Mouse (Mus musculus): ENCODE data around the gene H6pd. TPM values are rescaled to one million over a fixed set of nuclear protein-coding genes. Genes with fewer than 3 reads are reported as not detected.

The H6pd gene
- polyA plus RNA-seq, 1 experiment, result 14.9 TPM

- Histone ChIP-seq H3K4me3 (ENCODE audit: insufficient read depth, poor library complexity, severe bottlenecking) (peak overlapping the region; percentile 69), H3K36me3 (ENCODE audit: control insufficient read depth, insufficient read depth) (peaks cover 32% of the 10 kb centered on the region), H3K79me2 (ENCODE audit: control insufficient read depth, insufficient read depth) (peaks cover 70% of the 10 kb centered on the region), H3K27me3 (ENCODE audit: control insufficient read depth, insufficient read depth, insufficient read length) (no peaks in the 10 kb centered on the region), H3ac (ENCODE audit: control insufficient read depth, insufficient read length, low read depth) (peak overlapping the region; percentile 24), H3K79me3 (ENCODE audit: low read depth) (peaks cover 62% of the 10 kb centered on the region)
- TF ChIP-seq CTCF (IDR thresholded peaks at IDR 0.05; ENCODE audit: control insufficient read depth, insufficient read depth, insufficient read length) (no peak), FOSL1 (IDR thresholded peaks at IDR 0.05; ENCODE audit: insufficient read depth, low read length, poor library complexity, severe bottlenecking) (no peak), CEBPB (IDR thresholded peaks at IDR 0.05; ENCODE audit: low read depth) (no peak), MYOG (IDR thresholded peaks at IDR 0.05; ENCODE audit: control insufficient read depth, extremely low read depth, insufficient read length) (no peak), MYOD1 (IDR thresholded peaks at IDR 0.05; ENCODE audit: control insufficient read depth, insufficient read length, low read depth) (no peak), USF1 (IDR thresholded peaks at IDR 0.05; ENCODE audit: low read depth) (no peak), MAX (IDR thresholded peaks at IDR 0.05) (no peak)
Observed at GRCm38 (mm10) chr4:150049564-150050226, 40.9 kb upstream of the H6pd start.

- no peaks in the 10 kb centered on the region for H3K27me3 ChIP-seq (ENCODE audit: control insufficient read depth, insufficient read depth, insufficient read length)
- peaks cover 64% of the 10 kb centered on the region for H3K79me2 ChIP-seq (ENCODE audit: control insufficient read depth, insufficient read depth)
- TF ChIP-seq MAX (IDR thresholded peaks at IDR 0.05), result no peak
- no peak for TF ChIP-seq MYOG (IDR thresholded peaks at IDR 0.05; ENCODE audit: control insufficient read depth, extremely low read depth, insufficient read length)
- no peak for TF ChIP-seq CTCF (IDR thresholded peaks at IDR 0.05; ENCODE audit: control insufficient read depth, insufficient read depth, insufficient read length)
- TF ChIP-seq MYOD1 (IDR thresholded peaks at IDR 0.05; ENCODE audit: control insufficient read depth, insufficient read length, low read depth), result no peak
- no peak for TF ChIP-seq CEBPB (IDR thresholded peaks at IDR 0.05; ENCODE audit: low read depth)
- no peak for TF ChIP-seq USF1 (IDR thresholded peaks at IDR 0.05; ENCODE audit: low read depth)
- no peak for TF ChIP-seq FOSL1 (IDR thresholded peaks at IDR 0.05; ENCODE audit: insufficient read depth, low read length, poor library complexity, severe bottlenecking)
Observed at GRCm38 (mm10) chr4:150049157-150049513, 40.3 kb upstream of the H6pd start.

GRCm38 (mm10) chr4:150048478-150049156 is 39.8 kb upstream of the H6pd start:
- peaks cover 52% of the 10 kb centered on the region for H3K79me3 ChIP-seq (ENCODE audit: low read depth)
- TF ChIP-seq USF1 (IDR thresholded peaks at IDR 0.05; ENCODE audit: low read depth) (no peak), CTCF (IDR thresholded peaks at IDR 0.05; ENCODE audit: control insufficient read depth, insufficient read depth, insufficient read length) (no peak), MYOD1 (IDR thresholded peaks at IDR 0.05; ENCODE audit: control insufficient read depth, insufficient read length, low read depth) (no peak), CEBPB (IDR thresholded peaks at IDR 0.05; ENCODE audit: low read depth) (no peak), MYOG (IDR thresholded peaks at IDR 0.05; ENCODE audit: control insufficient read depth, extremely low read depth, insufficient read length) (no peak), FOSL1 (IDR thresholded peaks at IDR 0.05; ENCODE audit: insufficient read depth, low read length, poor library complexity, severe bottlenecking) (no peak), MAX (IDR thresholded peaks at IDR 0.05) (no peak)
- peaks cover 59% of the 10 kb centered on the region for H3K79me2 ChIP-seq (ENCODE audit: control insufficient read depth, insufficient read depth)
- H3ac ChIP-seq (ENCODE audit: control insufficient read depth, insufficient read length, low read depth), result peak overlapping the region; percentile 93
- peaks cover 24% of the 10 kb centered on the region for H3K36me3 ChIP-seq (ENCODE audit: control insufficient read depth, insufficient read depth)
- peak overlapping the region; percentile 69 for H3K4me3 ChIP-seq (ENCODE audit: insufficient read depth, poor library complexity, severe bottlenecking)
- H3K27me3 ChIP-seq (ENCODE audit: control insufficient read depth, insufficient read depth, insufficient read length), result no peaks in the 10 kb centered on the region

More at GRCm38 (mm10) chr4:150049157-150049513, 40.3 kb upstream of the H6pd start:
- H3K4me3 ChIP-seq (ENCODE audit: insufficient read depth, poor library complexity, severe bottlenecking), result peak overlapping the region; percentile 69
- H3ac ChIP-seq (ENCODE audit: control insufficient read depth, insufficient read length, low read depth), result peak overlapping the region; percentile 93
- peaks cover 30% of the 10 kb centered on the region for H3K36me3 ChIP-seq (ENCODE audit: control insufficient read depth, insufficient read depth)
- peaks cover 57% of the 10 kb centered on the region for H3K79me3 ChIP-seq (ENCODE audit: low read depth)

- Histone ChIP-seq H3K79me2 (ENCODE audit: control insufficient read depth, insufficient read depth) (peaks cover 53% of the 10 kb centered on the region), H3K27me3 (ENCODE audit: control insufficient read depth, insufficient read depth, insufficient read length) (no peaks in the 10 kb centered on the region), H3ac (ENCODE audit: control insufficient read depth, insufficient read length, low read depth) (peak overlapping the region; percentile 93), H3K36me3 (ENCODE audit: control insufficient read depth, insufficient read depth) (peaks cover 21% of the 10 kb centered on the region), H3K79me3 (ENCODE audit: low read depth) (peaks cover 47% of the 10 kb centered on the region), H3K4me3 (ENCODE audit: insufficient read depth, poor library complexity, severe bottlenecking) (peak overlapping the region; percentile 69)
- no peak for TF ChIP-seq MYOG (IDR thresholded peaks at IDR 0.05; ENCODE audit: control insufficient read depth, extremely low read depth, insufficient read length)
- no peak for TF ChIP-seq MAX (IDR thresholded peaks at IDR 0.05)
- peak; percentile 1 for TF ChIP-seq MYOD1 (IDR thresholded peaks at IDR 0.05; ENCODE audit: control insufficient read depth, insufficient read length, low read depth)
- TF ChIP-seq USF1 (IDR thresholded peaks at IDR 0.05; ENCODE audit: low read depth), result no peak
- no peak for TF ChIP-seq CTCF (IDR thresholded peaks at IDR 0.05; ENCODE audit: control insufficient read depth, insufficient read depth, insufficient read length)
- no peak for TF ChIP-seq CEBPB (IDR thresholded peaks at IDR 0.05; ENCODE audit: low read depth)
Observed at GRCm38 (mm10) chr4:150048038-150048437, 39.2 kb upstream of the H6pd start.

GRCm38 (mm10) chr4:150043591-150043990 is 34.8 kb upstream of the H6pd start:
- Histone ChIP-seq H3ac (ENCODE audit: control insufficient read depth, insufficient read length, low read depth) (no peak overlapping the region), H3K79me2 (ENCODE audit: control insufficient read depth, insufficient read depth) (peaks cover 9% of the 10 kb centered on the region), H3K79me3 (ENCODE audit: low read depth) (peaks cover 4% of the 10 kb centered on the region), H3K27me3 (ENCODE audit: control insufficient read depth, insufficient read depth, insufficient read length) (no peaks in the 10 kb centered on the region), H3K4me3 (ENCODE audit: insufficient read depth, poor library complexity, severe bottlenecking) (no peak overlapping the region), H3K36me3 (ENCODE audit: control insufficient read depth, insufficient read depth) (no peaks in the 10 kb centered on the region)
- TF ChIP-seq MYOG (IDR thresholded peaks at IDR 0.05; ENCODE audit: control insufficient read depth, extremely low read depth, insufficient read length) (no peak), CTCF (IDR thresholded peaks at IDR 0.05; ENCODE audit: control insufficient read depth, insufficient read depth, insufficient read length) (no peak), MAX (IDR thresholded peaks at IDR 0.05) (no peak), USF1 (IDR thresholded peaks at IDR 0.05; ENCODE audit: low read depth) (no peak), MYOD1 (IDR thresholded peaks at IDR 0.05; ENCODE audit: control insufficient read depth, insufficient read length, low read depth) (no peak), CEBPB (IDR thresholded peaks at IDR 0.05; ENCODE audit: low read depth) (no peak), FOSL1 (IDR thresholded peaks at IDR 0.05; ENCODE audit: insufficient read depth, low read length, poor library complexity, severe bottlenecking) (no peak)
